Mouse (Mus musculus) E14TG2a.4 (cell line): ENCODE data around the gene Snap91.

Experiments
- CTCF ChIP-seq: conservative IDR thresholded peaks from 2 replicates; pipeline ENCODE4 v1.5.1; 2014; ENCODE audit warnings: low read length
- NANOG ChIP-seq: IDR thresholded peaks from 2 replicates; pipeline ENCODE4 v1.6.1; 2014; ENCODE audit warnings: borderline replicate concordance, low read length, mixed read lengths
- POU5F1 ChIP-seq: IDR thresholded peaks from 2 replicates; pipeline ENCODE4 v1.6.1; 2014; ENCODE audit warnings: low read length, borderline replicate concordance

GRCm38 (mm10) chr9:86858101-86858500 is 22.4 kb downstream of the Snap91 start:
- TF ChIP-seq CTCF = no peak
- TF ChIP-seq POU5F1 = no peak
- TF ChIP-seq NANOG = no peak
